Mouse (Mus musculus) layer of hippocampus, adult 11-12 months (tissue): ENCODE data around the gene Gnb4.
A peak's percentile ranks its signal among the peaks of the same experiment; 100 is the strongest.

Experiments used
- DNase-seq: peaks from one replicate; pipeline ENCODE4 v3.0.0; 2022; ENCODE audit warnings: low spot score

Gnb4 gene

GRCm38 (mm10) chr3:32616331-32617052, at the start of gene Gnb4:
TSS of gene Gnb4 (minus strand) at chr3:32616585.
- DNase-seq, result peak; percentile 12

- DNase-seq, result no peak
Measured at GRCm38 (mm10) chr3:32661556-32661930, 45.2 kb upstream of the Gnb4 start.

GRCm38 (mm10) chr3:32660831-32661555, 44.6 kb upstream of the Gnb4 start:
- no peak for DNase-seq

- no peak for DNase-seq
Measured at GRCm38 (mm10) chr3:32660276-32660675, 43.9 kb upstream of the Gnb4 start.

- no peak for DNase-seq
Measured at GRCm38 (mm10) chr3:32659506-32659905, 43.1 kb upstream of the Gnb4 start.

GRCm38 (mm10) chr3:32658821-32659220, 42.4 kb upstream of the Gnb4 start:
- no peak for DNase-seq

DNA sequence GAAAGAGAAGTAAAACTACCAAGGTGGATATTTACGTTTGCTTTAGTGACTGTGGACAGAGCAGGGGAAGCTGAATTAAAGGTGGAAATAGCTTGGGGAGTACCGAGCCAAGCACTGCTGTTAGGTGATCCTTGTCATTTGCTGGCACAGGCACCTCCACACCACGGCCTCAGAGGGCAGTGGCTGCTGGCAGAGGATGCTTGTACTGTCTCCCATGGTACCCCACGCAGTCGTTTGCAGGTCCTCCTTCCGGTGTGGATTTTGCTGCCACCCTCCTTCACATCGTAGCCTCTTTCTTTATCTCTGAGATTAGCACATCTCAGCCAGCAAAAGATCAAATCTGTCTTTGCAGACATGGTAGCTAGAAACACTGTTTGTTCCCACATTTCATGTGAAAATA, 42.0 kb upstream of the Gnb4 start:
- no peak for DNase-seq

GRCm38 (mm10) chr3:32656398-32656994, 40.1 kb upstream of the Gnb4 start:
- no peak for DNase-seq

GRCm38 (mm10) chr3:32655994-32656393, 39.6 kb upstream of the Gnb4 start:
- DNase-seq, result no peak

DNA sequence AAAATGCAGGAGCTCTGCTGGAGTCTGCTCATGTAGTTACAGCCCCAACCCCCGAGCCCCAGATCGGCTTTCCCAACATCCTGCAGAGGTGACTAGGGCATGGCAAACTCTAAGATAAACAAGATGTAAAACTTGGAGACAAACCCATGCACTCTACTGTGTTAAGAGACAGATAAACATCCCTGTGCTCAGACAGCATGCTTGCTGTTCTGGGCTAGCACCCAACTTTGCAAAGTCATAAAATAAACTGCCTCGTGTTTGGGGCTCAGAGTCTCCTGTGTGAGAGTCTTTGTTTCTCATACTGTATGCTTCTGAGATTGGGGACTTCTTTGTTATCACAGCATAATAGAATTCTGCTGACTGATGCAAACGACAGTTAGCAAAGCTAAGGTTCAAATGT, 36.4 kb upstream of the Gnb4 start:
- DNase-seq, result no peak

GRCm38 (mm10) chr3:32649284-32649683, 32.9 kb upstream of the Gnb4 start:
- no peak for DNase-seq

DNA sequence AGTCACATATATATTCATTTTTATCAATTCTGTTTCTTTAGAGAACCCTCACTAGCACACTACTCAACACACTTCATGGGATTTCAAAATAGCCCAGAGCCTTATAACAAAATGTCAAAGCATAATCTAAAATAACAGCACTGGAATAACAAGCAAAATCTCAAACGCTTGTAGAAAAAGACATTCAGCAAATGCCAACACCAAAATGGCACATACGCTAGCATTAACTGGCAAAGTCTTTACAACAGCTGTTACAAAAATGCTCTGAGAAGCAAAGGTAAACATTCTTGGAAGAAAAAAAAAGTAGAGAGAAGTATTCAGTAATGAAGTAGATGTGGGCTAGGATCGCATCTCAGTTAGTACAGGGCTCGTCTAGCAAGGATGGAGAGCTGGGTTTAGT, 30.5 kb upstream of the Gnb4 start:
- no peak for DNase-seq

- DNase-seq, result no peak
Measured at GRCm38 (mm10) chr3:32644751-32645150, 28.4 kb upstream of the Gnb4 start.

DNA sequence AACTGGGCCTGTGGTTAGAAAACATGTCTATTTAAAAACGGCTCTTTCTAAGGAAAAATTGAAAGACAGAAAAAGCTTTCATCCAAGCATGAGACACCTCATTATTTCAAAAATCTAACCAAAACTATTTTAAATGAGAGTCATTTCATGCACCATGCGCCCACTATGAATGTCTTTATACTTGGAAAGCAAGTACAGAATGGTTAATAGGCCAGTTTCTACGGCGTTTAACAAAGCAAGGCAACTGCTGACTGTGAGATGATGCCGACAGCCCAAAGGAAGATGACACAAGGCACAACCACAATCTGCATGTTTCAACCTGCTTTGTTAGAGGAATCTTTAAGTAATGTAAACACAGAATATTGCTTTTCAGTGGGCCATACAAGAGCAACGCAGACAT, 25.7 kb upstream of the Gnb4 start:
- no peak for DNase-seq

GRCm38 (mm10) chr3:32638240-32638639, 21.9 kb upstream of the Gnb4 start:
- no peak for DNase-seq

DNA sequence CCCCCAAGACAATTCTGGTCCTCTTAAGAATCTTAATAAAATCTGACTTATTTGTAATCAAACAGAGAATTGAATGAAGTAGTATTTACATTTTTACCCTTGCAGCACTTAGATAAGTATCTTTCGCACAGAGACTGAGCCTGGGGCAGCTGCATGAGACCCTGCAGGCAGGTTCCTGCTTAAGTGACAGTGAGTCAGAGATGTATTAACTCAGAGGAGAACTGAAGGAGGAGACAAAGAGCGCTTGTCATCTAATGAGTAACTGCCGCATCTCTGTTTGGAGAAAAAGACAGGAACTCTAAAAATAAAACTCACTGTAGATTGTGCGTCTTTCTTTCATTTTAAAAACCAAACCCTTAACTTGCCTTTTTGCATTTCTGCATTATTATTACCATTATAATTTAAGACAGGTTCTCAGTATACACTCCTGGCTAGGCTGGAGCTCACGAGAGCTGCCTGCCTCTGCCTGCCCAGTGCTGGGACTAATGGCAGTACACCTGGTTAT, 16.4 kb upstream of the Gnb4 start:
- DNase-seq, result no peak

GRCm38 (mm10) chr3:32630210-32630609, 13.8 kb upstream of the Gnb4 start:
- DNase-seq, result no peak

- DNase-seq, result no peak
Measured at GRCm38 (mm10) chr3:32628141-32628540, 11.8 kb upstream of the Gnb4 start.

GRCm38 (mm10) chr3:32622106-32622505, 5.7 kb upstream of the Gnb4 start:
- no peak for DNase-seq

DNA sequence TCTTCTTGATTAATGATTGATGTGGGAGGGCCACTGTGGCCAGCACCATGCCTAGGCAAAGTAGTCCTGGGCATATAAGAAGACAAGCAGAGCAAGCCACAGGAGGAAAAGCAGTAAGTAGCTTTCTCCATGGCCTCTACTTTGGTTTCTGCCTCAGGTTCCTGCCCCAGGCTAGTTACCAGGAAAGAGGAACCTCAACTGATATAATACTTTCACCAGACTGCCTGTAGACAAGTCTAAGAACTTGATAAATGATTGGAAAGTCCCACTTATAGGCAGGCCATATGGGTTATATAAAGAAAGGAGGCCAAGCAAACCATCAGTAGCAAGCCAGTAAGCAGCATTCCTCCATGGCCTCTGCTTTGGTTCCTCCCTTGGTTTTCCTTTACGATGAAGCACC, 5.3 kb upstream of the Gnb4 start:
- DNase-seq, result no peak

GRCm38 (mm10) chr3:32617053-32617642, 763 bp upstream of the Gnb4 start:
- DNase-seq, result no peak

DNA sequence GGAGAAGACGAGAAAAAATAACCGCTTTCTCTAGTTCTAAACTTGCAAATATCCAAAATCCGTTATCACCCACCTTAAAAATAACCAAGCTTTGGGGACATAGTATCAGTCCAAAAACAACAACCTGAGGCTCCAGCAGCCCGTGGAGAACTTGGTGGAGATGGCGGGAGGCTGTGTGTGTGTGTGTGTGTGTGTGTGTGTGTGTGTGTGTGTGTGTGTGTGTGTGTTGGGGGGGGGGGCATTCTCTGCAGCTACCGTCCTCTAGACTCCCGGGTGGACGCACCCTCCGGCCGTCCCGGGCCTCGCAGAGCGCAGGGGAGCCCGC, 417 bp downstream of the Gnb4 start:
- no peak for DNase-seq

DNA sequence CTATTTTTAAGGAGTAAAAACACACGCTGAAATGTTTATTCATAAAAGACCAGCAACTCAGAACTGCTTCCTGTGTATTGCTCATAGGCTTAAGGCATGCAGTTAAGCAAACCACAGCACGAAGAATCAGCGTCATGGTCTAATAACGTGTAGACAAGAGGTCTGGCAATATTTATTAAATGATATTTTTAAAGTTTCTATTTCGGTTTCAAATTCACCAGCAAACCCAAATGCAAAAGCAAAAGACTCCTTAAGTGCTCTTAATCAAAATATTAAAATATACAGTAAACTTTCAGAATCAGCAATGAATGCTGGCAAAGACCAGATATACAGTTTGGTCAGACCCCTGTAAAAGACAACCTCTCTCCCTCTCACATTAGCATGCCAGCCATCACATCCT, 1.0 kb downstream of the Gnb4 start:
- no peak for DNase-seq
